Mouse (Mus musculus) hindbrain, postnatal 0 days (tissue): ENCODE results near the gene Spink2. TPM values are rescaled to one million over a fixed set of nuclear protein-coding genes. Genes with fewer than 3 reads are reported as not detected.
"Not testable (repeated sequence)": the region's sequence is repeated elsewhere in the genome, so short reads cannot be mapped to it uniquely, and the experiment has no call there.

ENCODE experiments used
- ATAC-seq: fragments of 200-750 bp; cut with Nextera tagmentation; 2 replicates; pipeline ENCODE4 v1.8.0; 2017; ENCODE audit warnings: mild to moderate bottlenecking, moderate TSS enrichment, moderate library complexity
- DNase-seq: peaks from one replicate; pipeline ENCODE4 v3.0.0-alpha.2; 2015; ENCODE audit warnings: low spot score
- H3K27ac ChIP-seq: fragments of 300-500 bp; sonication (generic); 2 replicates; pipeline ENCODE4 v1.5.1; 2014; ENCODE audit warnings: mild to moderate bottlenecking
- H3K27me3 ChIP-seq: fragments of 300-500 bp; sonication (generic); 2 replicates; pipeline ENCODE4 v1.6.1; 2014; ENCODE audit warnings: low read length, mixed read lengths; ENCODE audit not compliant: insufficient read depth
- H3K36me3 ChIP-seq: fragments of 300-500 bp; sonication (generic); 2 replicates; pipeline ENCODE4 v1.6.1; 2014; ENCODE audit warnings: low read length, mixed read lengths; ENCODE audit not compliant: insufficient read depth
- H3K4me1 ChIP-seq: fragments of 300-500 bp; sonication (generic); 2 replicates; pipeline ENCODE4 v1.6.1; 2014; ENCODE audit warnings: antibody characterized with exemption, low read length, mixed read lengths; ENCODE audit not compliant: insufficient read depth
- H3K4me2 ChIP-seq: fragments of 300-500 bp; sonication (generic); 2 replicates; pipeline ENCODE4 v1.6.1; 2014; ENCODE audit warnings: low read depth, mild to moderate bottlenecking, low read length, moderate library complexity, mixed read lengths
- H3K4me3 ChIP-seq: fragments of 300-500 bp; sonication (generic); 2 replicates; pipeline ENCODE4 v1.5.1; 2014; ENCODE audit warnings: low read length
- H3K9ac ChIP-seq: fragments of 300-500 bp; sonication (generic); replicated peaks from 2 replicates; pipeline ENCODE4 v1.6.1; 2014; ENCODE audit warnings: mild to moderate bottlenecking, low read length, moderate library complexity, mixed read lengths
- H3K9me3 ChIP-seq: fragments of 300-500 bp; sonication (generic); 2 replicates; pipeline ENCODE4 v1.6.1; 2016; ENCODE audit warnings: low read length, mixed read lengths
- CTCF ChIP-seq: IDR thresholded peaks from 2 replicates; pipeline ENCODE4 v1.5.1; 2016; ENCODE audit warnings: antibody characterized with exemption, control low read depth, low read depth
- WGBS: fragments of 180-500 bp; shearing (Covaris S2); extraction: QIAGEN DNeasy Blood & Tissue Kit; methylation state at CpG from one replicate; pipeline ENCODE4 v1.1.7; 2014; 5-methylcytosine and 5-hydroxymethylcytosine counted together
- polyA plus RNA-seq: library from polyadenylated mRNA; unstranded; fragments of >200 nt; fragmentation: Nextera tagmentation; extraction: Ambion mirVana; gene quantifications from 2 replicates; pipeline ENCODE4 v1.2.1, GENCODE M21; 2015
- total RNA-seq: library from RNA; depleted of rRNA; stranded (reverse); fragments of >200 nt; gene quantifications from 2 replicates; pipeline ENCODE4 v1.2.3, GENCODE M21; 2014

The Spink2 gene
- total and polyA plus RNA-seq, 2 experiments from 2014 or later: 0.26 TPM; not detected in 1

DNA sequence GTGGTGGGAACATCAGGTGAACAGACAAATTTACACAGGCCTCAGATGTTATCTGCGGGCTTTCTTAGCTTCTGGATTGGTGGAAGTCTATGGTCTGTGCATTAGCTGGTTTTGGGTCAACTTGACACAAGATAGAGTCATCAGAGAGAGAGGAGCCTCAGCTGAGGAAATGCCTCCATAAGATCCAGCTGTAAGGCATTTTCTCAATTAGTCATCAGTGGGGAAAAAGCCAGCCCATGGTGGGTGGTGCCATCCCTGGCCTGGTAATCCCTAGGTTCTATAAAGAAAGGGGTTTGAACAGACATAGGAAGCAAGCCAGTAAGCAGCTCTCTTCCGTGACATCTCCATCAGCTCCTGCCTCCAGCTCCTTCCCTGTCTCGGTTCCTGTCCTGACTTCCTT lies 25.9 kb downstream of the Spink2 start:
- DNase-seq (no peak), ATAC-seq (no peak)
- no peak for TF ChIP-seq CTCF
- no peaks in the 10 kb centered on the region for H3K36me3 ChIP-seq
- H3K4me2 ChIP-seq: no peak overlapping the region
- H3K27ac ChIP-seq: no peak overlapping the region
- WGBS: 92% methylated on average over 3 of the region's 3 CpGs
- H3K9ac ChIP-seq: no peak overlapping the region
- H3K4me1 ChIP-seq: no peaks in the 10 kb centered on the region
- no peak overlapping the region for H3K4me3 ChIP-seq
- no peaks in the 10 kb centered on the region for H3K27me3 ChIP-seq
- peaks cover 3% of the 10 kb centered on the region; the same call in 1 of the 2 replicates for H3K9me3 ChIP-seq

DNA sequence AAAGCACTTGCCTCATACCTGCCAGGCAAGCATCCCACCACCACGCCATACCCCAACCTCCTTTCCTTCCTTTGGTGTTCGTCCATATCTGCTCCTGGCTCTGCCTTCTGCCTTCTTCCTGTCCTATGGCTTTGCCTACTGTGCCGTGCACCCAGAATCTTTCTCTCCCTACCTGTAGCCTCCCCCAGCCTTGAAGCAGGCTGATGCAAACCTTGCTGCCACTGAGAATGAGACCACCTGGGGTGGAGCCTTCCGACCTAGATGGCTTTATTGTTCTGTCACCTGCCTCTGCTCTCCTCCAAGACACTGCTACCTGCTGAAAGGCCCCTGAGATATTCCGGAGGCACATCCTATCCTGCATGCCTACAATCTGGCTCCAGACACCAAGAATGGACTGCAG lies 27.4 kb downstream of the Spink2 start:
- not testable (repeated sequence) for H3K36me3 ChIP-seq, H3K9ac ChIP-seq, H3K27ac ChIP-seq, H3K4me1 ChIP-seq, H3K4me3 ChIP-seq, ATAC-seq, DNase-seq, H3K4me2 ChIP-seq, H3K9me3 ChIP-seq, H3K27me3 ChIP-seq
- 68% methylated on average over 5 of the region's 5 CpGs for WGBS

DNA sequence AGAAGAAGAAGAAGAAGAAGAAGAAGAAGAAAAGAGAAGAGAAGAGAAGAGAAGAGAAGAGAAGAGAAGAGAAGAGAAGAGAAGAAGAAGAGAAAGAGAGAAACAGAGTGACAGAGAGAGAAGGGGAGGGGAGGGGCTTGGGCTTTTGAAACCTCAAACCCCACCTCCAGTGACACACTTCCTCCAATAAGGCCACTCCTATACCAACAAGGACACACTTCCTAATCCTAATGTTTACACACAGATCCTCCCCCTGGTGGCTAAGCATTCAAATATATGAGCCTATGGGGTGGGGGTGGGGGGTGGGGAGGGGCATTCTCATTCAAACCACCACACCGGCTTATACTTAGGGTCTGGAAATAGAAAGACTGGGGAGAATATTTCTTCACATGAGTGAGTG lies 27.9 kb downstream of the Spink2 start:
- H3K4me2 ChIP-seq: no peak overlapping the region
- DNase-seq: no peak
- ATAC-seq: no peak
- WGBS: 41% methylated on average over 1 of the region's 1 CpGs
- no peaks in the 10 kb centered on the region; the same call in 1 of the 2 replicates for H3K9me3 ChIP-seq
- no peak overlapping the region for H3K4me3 ChIP-seq
- H3K4me1 ChIP-seq: no peaks in the 10 kb centered on the region
- H3K9ac ChIP-seq: no peak overlapping the region
- H3K27ac ChIP-seq: no peak overlapping the region
- no peak for TF ChIP-seq CTCF
- no peaks in the 10 kb centered on the region for H3K36me3 ChIP-seq
- H3K27me3 ChIP-seq: no peaks in the 10 kb centered on the region

DNA sequence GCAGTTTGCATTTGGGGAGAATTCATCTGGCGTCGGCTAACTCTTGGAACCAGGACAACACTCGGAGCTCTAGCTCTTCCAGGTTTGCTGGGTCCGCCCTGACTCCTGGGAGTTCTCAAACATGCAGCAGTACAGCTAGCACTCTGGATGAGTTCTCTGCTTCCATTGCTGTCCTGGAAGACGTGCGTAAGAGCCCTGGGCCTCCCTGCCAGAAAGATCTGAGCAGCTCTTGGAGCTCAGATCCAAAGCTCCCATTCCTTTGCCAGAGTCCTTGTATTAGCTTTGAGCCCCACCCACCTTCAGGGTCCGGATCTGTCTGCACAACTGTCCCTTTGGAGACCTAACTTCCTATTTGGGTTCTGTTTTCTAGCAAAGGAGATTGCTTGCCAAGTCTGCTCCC lies 29.8 kb downstream of the Spink2 start:
- no peaks in the 10 kb centered on the region for H3K9me3 ChIP-seq
- no peak for TF ChIP-seq CTCF
- no peak for ATAC-seq

DNA sequence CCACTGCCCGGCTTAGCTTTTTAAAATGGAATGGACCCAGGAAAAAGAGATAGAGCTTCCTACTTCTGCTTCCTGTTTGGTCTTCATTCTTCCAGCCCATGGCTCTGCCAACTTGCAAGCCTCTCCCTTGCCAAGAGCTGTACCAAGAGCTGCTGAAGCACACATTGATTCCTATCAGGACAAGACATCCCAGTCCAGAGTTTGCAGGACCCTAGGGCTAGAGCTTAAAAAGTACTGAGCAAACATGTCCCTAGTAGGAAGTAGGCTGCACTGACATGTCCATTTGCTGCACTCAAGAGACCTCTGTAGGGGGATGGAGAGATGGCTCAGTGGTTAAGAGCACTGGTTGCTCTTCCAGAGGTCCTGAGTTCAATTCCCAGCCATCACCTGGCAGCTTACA lies 32.3 kb downstream of the Spink2 start:
- WGBS: 81% methylated on average over 1 of the region's 1 CpGs
- Histone ChIP-seq H3K4me3 (no peak overlapping the region), H3K27me3 (no peaks in the 10 kb centered on the region)

More for the DNA sequence above, 29.8 kb downstream of the Spink2 start:
- Histone ChIP-seq H3K9ac (no peak overlapping the region), H3K27me3 (no peaks in the 10 kb centered on the region), H3K4me3 (no peak overlapping the region), H3K27ac (no peak overlapping the region), H3K36me3 (no peaks in the 10 kb centered on the region), H3K4me1 (no peaks in the 10 kb centered on the region), H3K4me2 (no peak overlapping the region)
- 84% methylated on average over 7 of the region's 7 CpGs for WGBS
- no peak for DNase-seq

DNA sequence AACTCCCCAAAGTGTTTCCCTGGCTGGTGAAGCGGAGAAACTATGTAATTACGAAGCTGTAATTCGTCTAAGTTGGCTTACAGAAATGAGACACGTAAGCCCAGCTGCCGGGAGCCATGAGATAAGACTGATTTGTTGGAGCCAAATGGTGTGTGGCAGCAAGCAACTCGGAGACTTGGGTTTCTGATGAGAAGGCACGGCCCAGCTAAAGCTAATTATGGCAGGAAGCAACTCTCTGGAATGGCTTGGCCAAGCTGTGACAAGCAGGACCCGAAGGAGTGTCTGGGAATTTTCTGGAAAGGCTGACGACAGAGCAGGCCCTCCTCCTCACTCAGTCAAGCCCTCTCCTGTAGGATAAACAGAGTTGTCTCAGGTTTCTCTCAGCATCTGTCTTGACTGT lies 33.3 kb downstream of the Spink2 start:
- Histone ChIP-seq H3K4me2 (no peak overlapping the region), H3K9ac (no peak overlapping the region), H3K9me3 (no peaks in the 10 kb centered on the region), H3K27ac (no peak overlapping the region), H3K27me3 (no peaks in the 10 kb centered on the region), H3K36me3 (no peaks in the 10 kb centered on the region), H3K4me1 (no peaks in the 10 kb centered on the region), H3K4me3 (no peak overlapping the region)
- no peak for TF ChIP-seq CTCF
- WGBS: 62% methylated on average over 9 of the region's 9 CpGs
- DNase-seq (peak; percentile 5), ATAC-seq (no peak)

More for the DNA sequence above, 32.3 kb downstream of the Spink2 start:
- ATAC-seq (no peak), DNase-seq (no peak)
- Histone ChIP-seq H3K4me2 (no peak overlapping the region), H3K9me3 (no peaks in the 10 kb centered on the region), H3K36me3 (no peaks in the 10 kb centered on the region), H3K27ac (no peak overlapping the region), H3K9ac (no peak overlapping the region), H3K4me1 (no peaks in the 10 kb centered on the region)
- no peak for TF ChIP-seq CTCF

DNA sequence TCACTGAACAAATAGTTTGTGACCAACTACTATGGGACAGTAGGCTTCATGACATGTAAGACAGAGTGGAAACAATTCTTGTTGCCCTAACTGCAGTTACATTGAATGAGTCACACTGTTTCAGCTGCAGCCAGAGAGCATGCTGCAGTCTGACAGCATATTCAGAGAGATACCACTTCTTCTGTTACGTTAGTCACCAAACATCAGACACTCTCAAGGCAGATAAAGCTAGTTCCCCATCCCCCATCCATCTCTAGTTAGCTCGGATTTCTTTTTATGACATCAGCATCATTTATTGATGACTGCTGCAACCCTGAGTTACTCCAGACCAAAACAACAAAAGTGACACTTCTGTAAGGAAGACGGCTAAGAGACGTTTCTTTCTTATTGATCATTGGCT lies 36.5 kb downstream of the Spink2 start:
- TF ChIP-seq CTCF: no peak
- Histone ChIP-seq H3K36me3 (no peaks in the 10 kb centered on the region), H3K4me1 (no peaks in the 10 kb centered on the region), H3K4me2 (no peak overlapping the region), H3K9me3 (no peaks in the 10 kb centered on the region), H3K27me3 (no peaks in the 10 kb centered on the region), H3K27ac (no peak overlapping the region), H3K4me3 (no peak overlapping the region), H3K9ac (no peak overlapping the region)
- DNase-seq: no peak
- 74% methylated on average over 4 of the region's 4 CpGs for WGBS
- ATAC-seq: no peak
